ENCODE assay signal across 9 mouse cellular contexts in genomic region chr9:32685793-32686558, GRCm38 (mm10). TPM values are rescaled to one million over a fixed set of nuclear protein-coding genes. Genes with fewer than 3 reads are reported as not detected.
DNase-seq lines count a peak whose midpoint lies in the region; ATAC-seq and TF ChIP-seq lines count a peak whose summit lies in the region.
"Had no signal": no experiment of that assay in that cellular context is flagged by ENCODE, and none has a peak within 500 bp of the region (broad histone marks: within the 10 kb centered on the region; RNA-seq: fewer than 3 reads in every experiment).

No protein-coding gene starts in this region.

- no peak overlapping the region for H3K4me3 ChIP-seq in embryonic facial prominence, embryonic 11.5 days (ENCODE audit: low read depth, low read length)
- no peak overlapping the region for H3K4me3 ChIP-seq in hindbrain, postnatal 0 days (ENCODE audit: low read length)
- no peak overlapping the region for H3K4me3 ChIP-seq in neural tube, embryonic 14.5 days (ENCODE audit: low read depth, low read length)
- H3K4me3 ChIP-seq: heart, embryonic 15.5 days had no signal

- H3K4me2 ChIP-seq in embryonic facial prominence, embryonic 11.5 days (ENCODE audit: low read depth, low read length) = no peak overlapping the region
- H3K4me2 ChIP-seq in hindbrain, postnatal 0 days (ENCODE audit: low read depth, low read length) = no peak overlapping the region
- H3K4me2 ChIP-seq in neural tube, embryonic 14.5 days (ENCODE audit: low read depth, low read length) = no peak overlapping the region
- H3K4me2 ChIP-seq: heart, embryonic 15.5 days had no signal

- 0 out of 2 replicates have a peak, but pooled peaks cover 2% of the 10 kb centered on the region for H3K27me3 ChIP-seq in embryonic facial prominence, embryonic 11.5 days (ENCODE audit: control insufficient read depth, insufficient read depth, low read length)
- H3K27me3 ChIP-seq in hindbrain, postnatal 0 days (ENCODE audit: insufficient read depth, low read length) = peaks cover 48% of the 10 kb centered on the region
- H3K27me3 ChIP-seq in neural tube, embryonic 14.5 days (ENCODE audit: control insufficient read depth, insufficient read depth, low read length) = peaks cover 40% of the 10 kb centered on the region
- H3K27me3 ChIP-seq: heart, embryonic 15.5 days had no signal

- H3K27ac ChIP-seq in embryonic facial prominence, embryonic 11.5 days (replicated peaks; ENCODE audit: low read depth, low read length) = no peak overlapping the region
- no peak overlapping the region for H3K27ac ChIP-seq in hindbrain, postnatal 0 days
- H3K27ac ChIP-seq in neural tube, embryonic 14.5 days (ENCODE audit: low read depth, low read length) = no peak overlapping the region
- H3K27ac ChIP-seq: heart, embryonic 15.5 days had no signal

- 21% methylated on average over 8 of the region's 8 CpGs for WGBS in embryonic facial prominence, embryonic 11.5 days
- 9% methylated on average over 8 of the region's 8 CpGs for WGBS in hindbrain, postnatal 0 days
- WGBS in neural tube, embryonic 14.5 days = 9% methylated on average over 8 of the region's 8 CpGs

- DNase-seq in layer of hippocampus, adult 9-11 months = peak; percentile 32
- no peak for DNase-seq in layer of hippocampus, adult 18-20 months (ENCODE audit: low spot score in 2 of 2)
- peak; percentile 52 for DNase-seq in embryonic facial prominence, embryonic 11.5 days (ENCODE audit: low spot score)
- peak; percentile 71 for DNase-seq in hindbrain, postnatal 0 days (ENCODE audit: low spot score)
- no peak for DNase-seq in adrenal gland, adult 2 months
- no peak for DNase-seq in thymus, postnatal 25 days
- DNase-seq in spleen, postnatal 4 days (ENCODE audit: low spot score in 2 of 2) = no peak

- H3K9ac ChIP-seq in embryonic facial prominence, embryonic 11.5 days (replicated peaks; ENCODE audit: low read length) = no peak overlapping the region
- H3K9ac ChIP-seq in hindbrain, postnatal 0 days (replicated peaks; ENCODE audit: low read length) = no peak overlapping the region
- no peak overlapping the region for H3K9ac ChIP-seq in neural tube, embryonic 14.5 days (replicated peaks; ENCODE audit: low read depth, low read length)
- H3K9ac ChIP-seq: heart, embryonic 15.5 days had no signal

- no peaks in the 10 kb centered on the region for H3K36me3 ChIP-seq in embryonic facial prominence, embryonic 11.5 days (replicated peaks; ENCODE audit: control insufficient read depth, insufficient read depth, low read depth, low read length)
- no peaks in the 10 kb centered on the region for H3K36me3 ChIP-seq in hindbrain, postnatal 0 days (ENCODE audit: insufficient read depth, low read length)
- no peaks in the 10 kb centered on the region for H3K36me3 ChIP-seq in neural tube, embryonic 14.5 days (ENCODE audit: control insufficient read depth, insufficient read depth, low read length)
- H3K36me3 ChIP-seq: heart, embryonic 15.5 days had no signal

- no peaks in the 10 kb centered on the region for H3K4me1 ChIP-seq in embryonic facial prominence, embryonic 11.5 days (ENCODE audit: control insufficient read depth, insufficient read depth, low read length)
- no peaks in the 10 kb centered on the region for H3K4me1 ChIP-seq in hindbrain, postnatal 0 days (ENCODE audit: insufficient read depth, low read length)
- H3K4me1 ChIP-seq in neural tube, embryonic 14.5 days (ENCODE audit: control insufficient read depth, insufficient read depth, low read length) = no peaks in the 10 kb centered on the region; the same call in 1 of the 2 replicates
- H3K4me1 ChIP-seq: heart, embryonic 15.5 days had no signal

- no peak for TF ChIP-seq CTCF in hindbrain, postnatal 0 days (IDR thresholded peaks at IDR 0.05; ENCODE audit: low read depth)

- H3K9me3 ChIP-seq in embryonic facial prominence, embryonic 11.5 days (replicated peaks; ENCODE audit: control insufficient read depth, low read length) = no peaks in the 10 kb centered on the region
- no peaks in the 10 kb centered on the region for H3K9me3 ChIP-seq in hindbrain, postnatal 0 days (ENCODE audit: low read length)
- no peaks in the 10 kb centered on the region for H3K9me3 ChIP-seq in neural tube, embryonic 14.5 days (ENCODE audit: control insufficient read depth, low read length)
- H3K9me3 ChIP-seq: heart, embryonic 15.5 days had no signal

- ATAC-seq in embryonic facial prominence, embryonic 11.5 days (replicated peaks; ENCODE audit: insufficient number of reproducible peaks, low FRiP score, low TSS enrichment, low read depth) = peak; percentile 80
- peak; percentile 92 for ATAC-seq in hindbrain, postnatal 0 days
- peak; percentile 94 for ATAC-seq in neural tube, embryonic 14.5 days (ENCODE audit: low read depth)

RNA-seq across cellular contexts. Expression of gene Ets1, which starts 50.0 kb away (rescaled TPM):
- 1 to 10 TPM; 7.5 to 9.4 TPM for total RNA-seq in layer of hippocampus, adult 18-20 months (2021)
- polyA plus RNA-seq in embryonic facial prominence, embryonic 11.5 days (2014; fragmentation: Nextera tagmentation; extraction: Ambion mirVana) = 34.5 and 36.0 TPM in 2 replicates
- 14.0 and 17.6 TPM in 2 replicates for total RNA-seq in hindbrain, postnatal 0 days (2014; rRNA removed)
- polyA plus RNA-seq in hindbrain, postnatal 0 days (2015; fragmentation: Nextera tagmentation; extraction: Ambion mirVana) = 9.9 and 11.7 TPM in 2 replicates
- 11.6 and 23.7 TPM in 2 replicates for polyA plus RNA-seq in neural tube, embryonic 14.5 days (2014; fragmentation: Nextera tagmentation; extraction: Ambion mirVana)
- 10 to 100 TPM; 20.8 to 39.6 TPM for total RNA-seq in adrenal gland, adult 2 months (2021)
- polyA plus RNA-seq in adrenal gland, adult 2 months (2012; rRNA removed) = 10.7 and 12.8 TPM in 2 replicates

Comparison
In these comparisons a context has a peak if more than half of its experiments do, and no peak if none do; other contexts are left out.
1. DNase-seq: peak in layer of hippocampus, adult 9-11 months (single experiment), embryonic facial prominence, embryonic 11.5 days (single experiment) and hindbrain, postnatal 0 days (single experiment); none in layer of hippocampus, adult 18-20 months (0 of 2), adrenal gland, adult 2 months (single experiment), thymus, postnatal 25 days (single experiment) and spleen, postnatal 4 days (0 of 2).
2. Peak in every context shown above with its lines, with median percentiles within 50 percentile points of each other: ATAC-seq.